Mouse (Mus musculus): ENCODE results near the gene Olfr723.
"Not testable (repeated sequence)": the region's sequence is repeated elsewhere in the genome, so short reads cannot be mapped to it uniquely, and the experiment has no call there.

Gene Olfr723

GRCm38 (mm10) chr14:49931687-49932086 is at the start of gene Olfr723:
Olfr723 (minus strand) TSS chr14:49931787.
- not testable (repeated sequence) for DNase-seq (ENCODE audit: low spot score in 2 of 2)

- DNase-seq (ENCODE audit: low spot score in 2 of 2): not testable (repeated sequence)
Measured at GRCm38 (mm10) chr14:49963174-49963573, 31.6 kb upstream of the Olfr723 start, which contains the start of gene Olfr724. Olfr724 (minus strand) TSS chr14:49963274.

GRCm38 (mm10) chr14:49955890-49956289 is 24.3 kb upstream of the Olfr723 start:
- no peak for DNase-seq (ENCODE audit: low spot score in 2 of 2)

- no peak for DNase-seq (ENCODE audit: low spot score in 2 of 2)
Measured at GRCm38 (mm10) chr14:49901899-49902298, 29.7 kb downstream of the Olfr723 start, which contains the start of gene Olfr722. Olfr722 (minus strand) TSS chr14:49901999.
